Mouse (Mus musculus): Measurements from ENCODE around the gene Abcc8. TPM values are rescaled to one million over a fixed set of nuclear protein-coding genes. Genes with fewer than 3 reads are reported as not detected.

The Abcc8 gene
- total and polyA plus RNA-seq, 3 experiments: 0.11 TPM; not detected in 2

DNA sequence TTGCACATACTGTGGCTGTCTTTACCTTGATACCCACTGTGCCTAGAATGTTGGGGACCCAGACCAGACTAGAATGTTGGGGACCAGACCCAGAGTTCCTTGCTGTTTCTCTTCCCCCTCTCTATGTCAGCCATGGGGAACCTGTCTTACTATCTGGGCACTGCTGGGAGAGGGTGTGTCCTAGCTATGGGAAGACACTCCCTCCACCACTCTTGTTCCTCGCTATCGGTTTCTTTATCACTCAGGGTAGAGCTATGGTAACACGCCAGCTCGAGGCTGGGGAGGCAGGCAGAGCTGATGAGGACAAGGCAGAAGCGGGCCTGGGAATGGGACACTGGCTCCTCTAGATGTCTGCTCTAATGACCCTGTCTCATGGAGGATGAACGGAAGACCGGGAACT is 32.4 kb downstream of the Abcc8 start:
- no peak for TF ChIP-seq POLR2AphosphoS5 (IDR thresholded peaks at IDR 0.05; ENCODE audit: insufficient replicate concordance, low read depth, low read length)
- H3K9me3 ChIP-seq (replicated peaks): no peaks in the 10 kb centered on the region
- H3K36me3 ChIP-seq (replicated peaks): no peaks in the 10 kb centered on the region
- DNase-seq (ENCODE audit: low spot score) (no peak), ATAC-seq (ENCODE audit: extremely low read depth, insufficient number of reproducible peaks, low FRiP score, poor library complexity, severe bottlenecking) (no peak)
- peaks cover 3% of the 10 kb centered on the region; the same call in 1 of the 2 replicates for H3K27me3 ChIP-seq (ENCODE audit: insufficient read depth, low read length)
- H3K4me3 ChIP-seq (ENCODE audit: low read depth, low read length): no peak overlapping the region
- H3K4me1 ChIP-seq (ENCODE audit: insufficient read depth, low read depth, low read length): peaks cover 2% of the 10 kb centered on the region

DNA sequence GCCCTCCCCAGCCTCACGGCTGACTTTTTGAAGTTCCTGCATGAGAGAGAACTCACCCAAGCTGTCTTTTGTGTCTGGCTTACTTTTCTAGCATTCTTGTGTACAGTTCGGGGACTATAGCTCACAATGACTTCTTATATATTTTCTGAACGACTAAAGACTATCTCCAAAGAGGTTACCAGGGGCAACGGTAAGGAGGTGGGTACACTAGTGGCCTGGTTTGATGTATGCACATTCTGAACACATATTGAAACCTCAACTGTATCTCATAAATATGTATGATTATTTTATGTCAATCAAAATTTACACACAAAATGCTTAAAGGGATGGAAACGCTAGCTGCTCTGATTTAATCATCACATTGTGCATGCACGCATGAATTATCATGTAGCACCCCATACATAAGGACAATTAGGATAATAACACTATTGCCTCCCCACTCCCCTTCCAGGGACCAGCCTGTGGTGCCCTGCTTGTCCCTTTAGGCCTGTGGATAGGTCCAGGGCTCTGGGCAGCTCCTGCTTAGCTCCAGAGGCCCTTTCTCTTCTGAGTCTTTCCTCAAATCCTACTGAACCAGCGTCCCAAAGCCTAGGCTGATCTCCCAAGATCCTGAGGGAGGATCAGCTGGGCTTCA is 33.0 kb downstream of the Abcc8 start:
- DNase-seq (ENCODE audit: low spot score) (no peak), ATAC-seq (ENCODE audit: extremely low read depth, insufficient number of reproducible peaks, low FRiP score, poor library complexity, severe bottlenecking) (no peak)
- no peaks in the 10 kb centered on the region for H3K36me3 ChIP-seq (replicated peaks)
- H3K4me3 ChIP-seq (ENCODE audit: low read depth, low read length): no peak overlapping the region
- TF ChIP-seq GATA2 (IDR thresholded peaks at IDR 0.05; ENCODE audit: borderline replicate concordance, low read depth, low read length) (no peak), CTCF (IDR thresholded peaks at IDR 0.05; ENCODE audit: low read depth, low read length) (no peak), GATA1 (IDR thresholded peaks at IDR 0.05; ENCODE audit: borderline replicate concordance, low read length) (no peak), TAL1 (conservative IDR thresholded peaks at IDR 0.05; ENCODE audit: low read depth, low read length) (no peak), POLR2AphosphoS5 (IDR thresholded peaks at IDR 0.05; ENCODE audit: insufficient replicate concordance, low read depth, low read length) (no peak)
- H3K4me1 ChIP-seq (ENCODE audit: insufficient read depth, low read depth, low read length): no peaks in the 10 kb centered on the region
- H3K9me3 ChIP-seq (replicated peaks): no peaks in the 10 kb centered on the region
- peaks cover 3% of the 10 kb centered on the region; the same call in 1 of the 2 replicates for H3K27me3 ChIP-seq (ENCODE audit: insufficient read depth, low read length)

GRCm38 (mm10) chr7:46144061-46144460 is 35.8 kb downstream of the Abcc8 start:
- Histone ChIP-seq H3K4me1 (ENCODE audit: insufficient read depth, low read depth, low read length) (no peaks in the 10 kb centered on the region), H3K9me3 (replicated peaks) (no peaks in the 10 kb centered on the region), H3K36me3 (replicated peaks) (no peaks in the 10 kb centered on the region), H3K27me3 (ENCODE audit: insufficient read depth, low read length) (no peaks in the 10 kb centered on the region; the same call in 1 of the 2 replicates), H3K4me3 (ENCODE audit: low read depth, low read length) (no peak overlapping the region)
- DNase-seq (ENCODE audit: low spot score) (no peak), ATAC-seq (ENCODE audit: extremely low read depth, insufficient number of reproducible peaks, low FRiP score, poor library complexity, severe bottlenecking) (no peak)
- TF ChIP-seq CTCF (IDR thresholded peaks at IDR 0.05; ENCODE audit: low read depth, low read length): no peak
- no peak for TF ChIP-seq GATA2 (IDR thresholded peaks at IDR 0.05; ENCODE audit: borderline replicate concordance, low read depth, low read length)
- TF ChIP-seq GATA1 (IDR thresholded peaks at IDR 0.05; ENCODE audit: borderline replicate concordance, low read length): no peak
- no peak for TF ChIP-seq POLR2AphosphoS5 (IDR thresholded peaks at IDR 0.05; ENCODE audit: insufficient replicate concordance, low read depth, low read length)
- TF ChIP-seq TAL1 (conservative IDR thresholded peaks at IDR 0.05; ENCODE audit: low read depth, low read length): no peak

- Histone ChIP-seq H3K9me3 (replicated peaks) (no peaks in the 10 kb centered on the region), H3K36me3 (replicated peaks) (no peaks in the 10 kb centered on the region), H3K4me1 (ENCODE audit: insufficient read depth, low read depth, low read length) (no peaks in the 10 kb centered on the region), H3K27me3 (ENCODE audit: insufficient read depth, low read length) (no peaks in the 10 kb centered on the region; the same call in 1 of the 2 replicates), H3K4me3 (ENCODE audit: low read depth, low read length) (no peak overlapping the region)
- TF ChIP-seq TAL1 (conservative IDR thresholded peaks at IDR 0.05; ENCODE audit: low read depth, low read length) (no peak), GATA1 (IDR thresholded peaks at IDR 0.05; ENCODE audit: borderline replicate concordance, low read length) (no peak), POLR2AphosphoS5 (IDR thresholded peaks at IDR 0.05; ENCODE audit: insufficient replicate concordance, low read depth, low read length) (no peak), CTCF (IDR thresholded peaks at IDR 0.05; ENCODE audit: low read depth, low read length) (no peak), GATA2 (IDR thresholded peaks at IDR 0.05; ENCODE audit: borderline replicate concordance, low read depth, low read length) (no peak)
- no peak for ATAC-seq (ENCODE audit: extremely low read depth, insufficient number of reproducible peaks, low FRiP score, poor library complexity, severe bottlenecking)
- no peak for DNase-seq (ENCODE audit: low spot score)
Observed at GRCm38 (mm10) chr7:46138329-46138930, 41.4 kb downstream of the Abcc8 start.

- peaks cover 6% of the 10 kb centered on the region; the same call in 1 of the 2 replicates for H3K27me3 ChIP-seq (ENCODE audit: insufficient read depth, low read length)
- no peak overlapping the region for H3K4me3 ChIP-seq (ENCODE audit: low read depth, low read length)
- H3K4me1 ChIP-seq (ENCODE audit: insufficient read depth, low read depth, low read length): no peaks in the 10 kb centered on the region
- DNase-seq (ENCODE audit: low spot score) (no peak), ATAC-seq (ENCODE audit: extremely low read depth, insufficient number of reproducible peaks, low FRiP score, poor library complexity, severe bottlenecking) (no peak)
- no peaks in the 10 kb centered on the region for H3K36me3 ChIP-seq (replicated peaks)
- TF ChIP-seq TAL1 (conservative IDR thresholded peaks at IDR 0.05; ENCODE audit: low read depth, low read length) (no peak), CTCF (IDR thresholded peaks at IDR 0.05; ENCODE audit: low read depth, low read length) (no peak), POLR2AphosphoS5 (IDR thresholded peaks at IDR 0.05; ENCODE audit: insufficient replicate concordance, low read depth, low read length) (no peak)
- H3K9me3 ChIP-seq (replicated peaks): no peaks in the 10 kb centered on the region
Observed at GRCm38 (mm10) chr7:46133858-46134257, 46.0 kb downstream of the Abcc8 start.

DNA sequence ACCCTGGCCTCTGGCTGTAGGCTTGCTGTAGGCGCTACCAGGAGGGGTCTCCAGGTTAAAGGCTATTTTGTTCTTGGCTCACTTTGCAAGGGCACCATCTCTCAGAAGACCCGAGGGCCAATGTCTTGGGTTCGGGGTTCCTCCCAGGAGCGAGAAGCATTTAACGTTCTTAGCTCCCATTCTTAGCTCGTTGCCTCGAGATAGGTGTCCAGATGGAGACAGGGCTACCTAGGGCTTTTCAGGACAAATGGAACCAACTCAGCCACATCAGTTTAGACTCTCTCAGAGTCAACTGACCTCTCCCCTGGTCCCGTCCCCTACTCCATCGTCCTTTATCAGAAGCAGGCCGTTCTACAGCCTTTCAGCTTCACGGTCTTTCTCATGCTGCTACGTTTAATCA is 47.6 kb downstream of the Abcc8 start:
- TF ChIP-seq POLR2AphosphoS5 (IDR thresholded peaks at IDR 0.05; ENCODE audit: insufficient replicate concordance, low read depth, low read length) (no peak), GATA1 (IDR thresholded peaks at IDR 0.05; ENCODE audit: borderline replicate concordance, low read length) (no peak), TAL1 (conservative IDR thresholded peaks at IDR 0.05; ENCODE audit: low read depth, low read length) (no peak), CTCF (IDR thresholded peaks at IDR 0.05; ENCODE audit: low read depth, low read length) (no peak), GATA2 (IDR thresholded peaks at IDR 0.05; ENCODE audit: borderline replicate concordance, low read depth, low read length) (no peak)
- Histone ChIP-seq H3K4me1 (ENCODE audit: insufficient read depth, low read depth, low read length) (no peaks in the 10 kb centered on the region), H3K4me3 (ENCODE audit: low read depth, low read length) (no peak overlapping the region), H3K9me3 (replicated peaks) (no peaks in the 10 kb centered on the region), H3K27me3 (ENCODE audit: insufficient read depth, low read length) (peaks cover 13% of the 10 kb centered on the region), H3K36me3 (replicated peaks) (no peaks in the 10 kb centered on the region)
- ATAC-seq (ENCODE audit: extremely low read depth, insufficient number of reproducible peaks, low FRiP score, poor library complexity, severe bottlenecking): no peak
- no peak for DNase-seq (ENCODE audit: low spot score)

Measured in G1E (cell line).